Mouse (Mus musculus): ENCODE data around the gene Adamts9.

- TF ChIP-seq CTCF (IDR thresholded peaks at IDR 0.05; ENCODE audit: low read depth, low read length): no peak
- TF ChIP-seq POLR2A (IDR thresholded peaks at IDR 0.05; ENCODE audit: extremely low read depth, insufficient read depth, low read length): no peak
Measured at GRCm38 (mm10) chr6:92816311-92816751, 127.0 kb downstream of the Adamts9 start, which contains the start of gene A730049H05Rik.
